Mouse (Mus musculus): ENCODE measurements around the gene Ubac2. TPM values are rescaled to one million over a fixed set of nuclear protein-coding genes. Genes with fewer than 3 reads are reported as not detected.

Ubac2 gene
- total RNA-seq, 2 experiments from 2014 or later: 46.1 to 48.3 TPM

DNA sequence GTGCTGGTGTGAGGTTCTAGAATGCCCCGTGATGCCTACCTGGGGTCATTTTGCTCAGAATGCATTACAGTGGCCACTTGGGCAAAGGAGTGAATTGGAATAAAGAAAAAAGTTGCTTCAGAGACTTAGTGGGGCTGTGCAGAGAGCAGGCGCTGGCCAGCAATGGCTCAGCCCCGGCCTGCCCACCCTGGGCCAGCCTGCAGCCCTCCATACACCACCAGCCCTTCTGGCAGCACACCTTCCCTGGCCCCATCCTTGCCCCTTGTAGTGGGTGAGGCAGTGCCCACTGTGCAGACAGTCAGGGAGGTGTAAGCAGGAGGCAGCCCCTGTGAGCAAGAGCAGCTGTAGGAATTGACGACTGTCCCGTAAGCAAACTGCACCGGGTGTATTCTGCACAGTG, 142.1 kb downstream of the Ubac2 start:
- Histone ChIP-seq H3K27ac (no peak overlapping the region), H3K4me3 (no peak overlapping the region)
- no peak for TF ChIP-seq CTCF (conservative IDR thresholded peaks at IDR 0.05)
- DNase-seq (ENCODE audit: low spot score in 2 of 2): no peak

DNA sequence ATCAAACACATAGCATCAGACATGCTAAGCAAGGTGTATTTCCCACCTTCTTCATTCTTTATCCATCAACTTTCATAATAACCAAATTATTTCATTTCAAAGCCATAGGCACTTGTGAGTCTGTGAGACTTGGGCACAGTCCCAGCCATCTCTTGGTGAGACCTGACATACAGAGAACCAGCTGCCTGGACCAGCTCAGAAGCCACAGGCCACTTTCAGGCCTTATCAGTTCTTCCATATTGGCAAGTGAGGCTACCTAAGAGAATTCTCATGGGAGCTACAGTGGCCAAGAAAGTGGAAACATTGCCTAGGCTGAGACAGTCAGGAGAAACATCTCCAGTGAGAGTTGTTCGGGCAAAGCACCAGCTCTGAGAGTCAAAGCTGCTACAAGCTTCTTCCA, 144.6 kb downstream of the Ubac2 start:
- DNase-seq (ENCODE audit: low spot score in 2 of 2): no peak
- no peak for TF ChIP-seq CTCF (conservative IDR thresholded peaks at IDR 0.05)
- no peak overlapping the region for H3K27ac ChIP-seq
- H3K4me3 ChIP-seq: no peak overlapping the region

- DNase-seq (ENCODE audit: low spot score in 2 of 2): no peak
- TF ChIP-seq CTCF (conservative IDR thresholded peaks at IDR 0.05): no peak
- Histone ChIP-seq H3K27ac (no peak overlapping the region), H3K4me3 (no peak overlapping the region)
Measured at GRCm38 (mm10) chr14:122023928-122024327, 145.5 kb downstream of the Ubac2 start.

DNA sequence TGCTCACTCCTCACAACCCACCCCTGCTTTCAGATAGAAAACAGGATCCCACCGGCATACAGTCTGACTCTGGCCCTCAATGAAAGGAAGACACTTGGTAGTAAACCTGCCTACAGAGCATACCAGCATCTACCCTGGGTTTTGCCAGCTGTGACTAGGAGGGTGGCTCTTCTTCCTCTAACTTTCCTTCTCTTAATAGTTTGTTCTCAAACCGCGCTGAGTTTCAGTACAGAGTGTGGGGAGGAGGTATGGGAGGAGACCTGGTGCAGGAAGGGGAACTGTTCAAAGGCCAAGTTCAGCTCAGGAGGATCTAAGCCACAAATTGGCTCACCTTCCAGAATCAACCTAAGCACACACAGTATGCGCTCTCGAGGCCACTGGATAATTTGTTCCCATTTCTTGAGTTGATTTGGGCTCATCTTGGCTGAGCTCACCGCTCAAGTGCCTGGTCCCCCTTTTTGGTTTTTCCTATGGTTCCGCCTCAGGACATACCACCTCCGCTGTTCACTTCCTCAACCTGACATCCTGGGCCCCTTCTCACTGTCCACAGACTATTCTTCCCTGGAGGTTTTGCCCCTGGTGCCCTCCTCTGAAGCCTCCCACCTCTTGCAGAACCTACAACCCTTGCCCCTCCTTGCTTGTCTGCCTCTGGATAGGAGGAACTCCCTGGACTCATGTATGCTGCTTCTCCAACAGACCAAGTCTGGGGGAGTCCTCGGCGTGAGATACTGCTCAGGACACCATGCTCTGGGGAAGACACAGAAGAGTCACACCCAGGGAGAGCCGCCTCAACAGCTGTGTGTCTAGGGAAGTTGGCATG, 150.7 kb downstream of the Ubac2 start:
- no peak for TF ChIP-seq CTCF (conservative IDR thresholded peaks at IDR 0.05)
- no peak overlapping the region for H3K27ac ChIP-seq
- no peak for DNase-seq (ENCODE audit: low spot score in 2 of 2)
- no peak overlapping the region for H3K4me3 ChIP-seq

DNA sequence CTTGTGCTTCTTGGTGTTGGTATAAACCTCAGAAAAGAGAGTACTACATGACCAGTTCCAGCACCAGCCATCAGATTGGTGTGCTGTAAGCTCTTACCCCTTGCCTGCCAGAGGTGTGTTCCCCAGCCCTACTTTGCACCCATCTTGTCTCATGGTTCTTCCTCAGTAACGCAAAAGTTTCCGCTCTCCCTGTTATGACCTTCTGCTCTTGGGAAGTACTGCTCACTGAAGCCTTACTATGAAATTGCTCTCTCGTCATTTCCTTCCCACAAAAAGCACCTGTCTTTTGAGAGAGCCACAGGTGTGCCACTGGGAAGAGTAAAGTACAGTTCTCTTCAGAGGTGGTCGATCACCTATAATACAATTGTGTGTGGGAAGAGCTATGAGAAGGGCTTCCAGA, 151.4 kb downstream of the Ubac2 start:
- no peak for DNase-seq (ENCODE audit: low spot score in 2 of 2)
- TF ChIP-seq CTCF (conservative IDR thresholded peaks at IDR 0.05): no peak
- Histone ChIP-seq H3K27ac (no peak overlapping the region), H3K4me3 (no peak overlapping the region)

GRCm38 (mm10) chr14:122032045-122032444, 153.6 kb downstream of the Ubac2 start:
- DNase-seq (ENCODE audit: low spot score in 2 of 2): no peak
- Histone ChIP-seq H3K27ac (no peak overlapping the region), H3K4me3 (no peak overlapping the region)
- TF ChIP-seq CTCF (conservative IDR thresholded peaks at IDR 0.05): no peak

DNA sequence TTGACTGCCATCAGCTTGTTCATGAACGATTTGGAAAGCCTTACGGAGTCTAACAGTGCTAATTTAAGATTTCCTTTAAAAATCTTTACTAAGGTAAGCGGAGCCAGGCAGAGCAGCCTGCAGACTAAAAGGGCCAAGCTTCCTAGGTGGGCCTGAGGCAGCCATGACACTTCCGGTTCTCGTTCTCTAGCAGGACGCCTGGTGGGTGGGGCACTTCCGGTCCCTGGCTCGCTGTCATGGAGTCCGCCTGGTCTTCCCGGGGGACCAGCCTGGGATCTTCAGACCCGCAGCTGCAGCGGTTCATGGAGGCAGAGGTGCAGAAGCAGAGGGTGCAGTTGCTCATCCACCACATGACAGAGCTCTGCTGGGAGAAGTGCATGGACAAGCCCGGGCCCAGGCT, 156.0 kb downstream of the Ubac2 start, which contains the start of gene Timm8a2:
TSS of gene Timm8a2 (plus strand) at position 224 of the 400 bp plus-strand sequence.
- no peak for TF ChIP-seq CTCF (conservative IDR thresholded peaks at IDR 0.05)
- H3K4me3 ChIP-seq: no peak within 1 kb of the TSS
- DNase-seq (ENCODE audit: low spot score in 2 of 2): no peak
- no peak within 1 kb of the TSS for H3K27ac ChIP-seq

DNA sequence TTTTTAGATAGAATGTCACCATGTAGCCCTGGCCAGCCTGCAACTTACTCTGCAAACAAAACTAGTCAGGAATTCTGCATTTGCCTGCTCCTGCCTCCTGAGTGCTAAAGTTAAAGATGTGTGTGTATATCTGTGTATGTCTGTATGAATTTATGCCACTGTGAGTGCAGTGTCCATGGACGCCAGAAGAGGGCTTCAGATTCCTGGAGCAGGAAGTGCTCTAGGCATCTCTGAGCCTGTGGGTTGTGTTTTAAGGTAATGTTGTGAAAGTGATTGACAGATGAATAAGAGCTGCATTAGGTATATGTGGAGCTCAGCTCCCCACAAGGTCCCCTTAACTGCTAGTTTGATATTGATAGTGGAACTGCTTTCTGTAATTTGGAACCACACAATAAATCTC, 156.8 kb downstream of the Ubac2 start:
- TF ChIP-seq CTCF (conservative IDR thresholded peaks at IDR 0.05): 0 out of 2 replicates have a peak, but pooled peaks have one; percentile 7
- no peak for DNase-seq (ENCODE audit: low spot score in 2 of 2)
- H3K4me3 ChIP-seq: no peak overlapping the region
- H3K27ac ChIP-seq: no peak overlapping the region

DNA sequence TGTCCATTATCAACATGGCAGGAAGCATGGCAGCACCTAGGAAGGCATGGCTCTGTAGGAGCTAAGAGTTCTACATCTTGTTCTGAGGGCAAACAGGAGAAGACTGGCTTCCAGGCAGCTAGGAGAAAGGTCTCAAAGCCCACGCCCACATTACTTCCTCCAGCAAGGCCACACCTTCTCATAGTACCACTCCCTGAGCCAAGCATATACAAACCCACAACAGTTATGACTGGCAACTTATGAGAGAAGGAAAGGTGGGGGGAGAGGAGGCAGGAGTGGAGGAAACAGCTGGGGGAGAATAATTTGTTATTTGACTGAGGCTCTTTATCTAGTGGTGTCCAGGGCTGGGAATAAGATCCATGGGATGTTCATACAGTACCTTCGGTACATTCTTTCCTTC, 157.4 kb downstream of the Ubac2 start:
- TF ChIP-seq CTCF (conservative IDR thresholded peaks at IDR 0.05): no peak
- no peak overlapping the region for H3K27ac ChIP-seq
- DNase-seq (ENCODE audit: low spot score in 2 of 2): no peak
- H3K4me3 ChIP-seq: no peak overlapping the region

DNA sequence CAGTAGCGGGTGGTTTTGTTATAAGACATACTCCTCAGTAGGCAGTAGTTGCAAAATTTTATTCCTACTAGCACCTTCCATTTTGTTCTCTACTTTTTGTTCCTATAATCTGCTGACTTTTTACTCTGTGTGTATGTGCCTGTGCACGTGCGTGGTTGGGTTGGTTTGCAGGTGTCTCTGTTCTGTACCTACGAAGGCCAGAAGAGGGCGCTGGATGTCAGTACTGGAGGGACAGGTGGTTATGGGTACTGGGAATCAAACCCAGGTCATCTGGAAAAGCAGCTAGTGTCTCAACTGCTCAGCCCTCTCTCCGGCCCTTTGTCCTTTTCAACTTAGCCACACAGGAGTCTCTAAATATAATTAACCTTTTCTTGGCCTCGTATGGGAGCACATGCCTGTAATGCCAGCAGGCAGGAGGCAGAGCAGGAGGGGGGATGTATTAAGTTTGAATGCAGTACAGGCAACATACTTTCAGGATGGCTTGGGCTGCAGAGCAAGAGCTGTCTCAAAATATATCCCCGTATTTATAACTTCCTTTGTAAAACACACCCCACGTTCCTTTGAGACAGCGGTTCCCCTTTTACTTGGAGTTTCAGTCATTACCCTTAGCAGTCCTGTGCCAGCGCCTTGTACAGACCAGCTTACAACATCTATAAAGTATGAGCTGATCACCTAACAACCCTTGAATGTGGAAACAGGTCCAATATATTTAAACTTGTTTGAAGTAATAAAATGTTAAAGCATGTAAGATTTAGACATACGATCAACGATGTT, 160.6 kb downstream of the Ubac2 start:
- no peak overlapping the region for H3K27ac ChIP-seq
- no peak overlapping the region for H3K4me3 ChIP-seq
- DNase-seq (ENCODE audit: low spot score in 2 of 2): no peak
- TF ChIP-seq CTCF (conservative IDR thresholded peaks at IDR 0.05): no peak

DNA sequence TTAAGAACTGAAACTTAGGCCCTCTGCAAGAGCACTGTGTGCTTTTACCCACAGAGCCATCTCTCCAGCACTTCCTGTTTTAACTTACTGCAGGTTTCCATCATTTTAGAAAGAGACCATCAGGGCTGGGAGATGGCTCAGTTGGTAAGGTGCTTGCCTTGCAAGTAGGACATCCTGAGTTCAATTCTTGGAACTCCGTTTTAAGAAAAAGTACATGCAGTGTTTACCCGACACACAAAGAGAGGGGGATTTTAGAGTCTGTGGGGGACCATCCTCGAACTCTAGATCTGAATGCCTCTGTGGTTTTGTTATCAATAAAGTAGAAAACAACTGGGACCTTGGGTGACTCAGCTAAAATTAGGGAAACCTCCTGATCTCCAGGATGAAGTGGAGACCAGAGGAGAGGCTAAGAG, 163.0 kb downstream of the Ubac2 start:
- H3K27ac ChIP-seq: no peak overlapping the region
- no peak overlapping the region for H3K4me3 ChIP-seq
- DNase-seq (ENCODE audit: low spot score in 2 of 2): no peak
- TF ChIP-seq CTCF (conservative IDR thresholded peaks at IDR 0.05): no peak

GRCm38 (mm10) chr14:122042142-122042694, 163.8 kb downstream of the Ubac2 start:
- no peak for DNase-seq (ENCODE audit: low spot score in 2 of 2)
- Histone ChIP-seq H3K4me3 (no peak overlapping the region), H3K27ac (no peak overlapping the region)
- no peak for TF ChIP-seq CTCF (conservative IDR thresholded peaks at IDR 0.05)

DNA sequence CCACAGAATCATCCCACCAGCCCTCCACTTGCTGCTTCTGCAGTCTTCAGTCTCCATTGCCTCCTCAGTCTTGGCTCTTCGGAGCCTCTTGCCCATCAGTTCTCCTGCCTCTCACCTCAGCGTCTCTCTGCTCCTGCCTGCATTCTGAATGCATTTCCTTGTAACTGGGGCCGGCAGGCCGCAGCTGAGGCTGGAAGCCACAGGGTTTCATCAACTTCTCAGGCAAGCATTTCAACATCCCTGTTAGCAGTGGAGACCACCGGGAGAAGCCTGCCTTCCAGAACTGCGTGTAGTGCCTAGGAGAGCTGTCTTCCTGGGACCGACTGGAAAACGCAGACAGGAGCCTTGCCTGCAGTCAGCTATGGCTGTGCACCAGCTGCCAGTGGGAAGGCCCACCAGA, 169.4 kb downstream of the Ubac2 start:
- no peak for TF ChIP-seq CTCF (conservative IDR thresholded peaks at IDR 0.05)
- no peak for DNase-seq (ENCODE audit: low spot score in 2 of 2)
- Histone ChIP-seq H3K4me3 (no peak overlapping the region), H3K27ac (no peak overlapping the region)

Measured in layer of hippocampus, adult 2 months (tissue).